Mouse (Mus musculus) embryonic facial prominence, embryonic 15.5 days (tissue): ENCODE data around the gene Pxmp4. TPM values are rescaled to one million over a fixed set of nuclear protein-coding genes. Genes with fewer than 3 reads are reported as not detected.

Experiments used
- ATAC-seq: fragments of 200-750 bp; cut with Nextera tagmentation; 2 replicates; pipeline ENCODE4 v1.8.0; 2017; ENCODE audit warnings: low read depth, moderate TSS enrichment; ENCODE audit not compliant: insufficient number of reproducible peaks, low FRiP score, low TSS enrichment
- H3K27ac ChIP-seq: fragments of 300-500 bp; sonication (generic); replicated peaks from 2 replicates; pipeline ENCODE4 v1.5.1; 2015; ENCODE audit warnings: mild to moderate bottlenecking, inconsistent platforms
- H3K27me3 ChIP-seq: fragments of 300-500 bp; sonication (generic); 2 replicates; pipeline ENCODE4 v1.6.1; 2015; ENCODE audit warnings: inconsistent platforms
- H3K36me3 ChIP-seq: fragments of 300-500 bp; sonication (generic); 2 replicates; pipeline ENCODE4 v1.6.1; 2015; ENCODE audit warnings: mild to moderate bottlenecking, inconsistent platforms
- H3K4me1 ChIP-seq: fragments of 300-500 bp; sonication (generic); 2 replicates; pipeline ENCODE4 v1.6.1; 2015; ENCODE audit warnings: inconsistent platforms
- H3K4me2 ChIP-seq: fragments of 300-500 bp; sonication (generic); replicated peaks from 2 replicates; pipeline ENCODE4 v1.6.1; 2015; ENCODE audit warnings: mild to moderate bottlenecking, inconsistent platforms
- H3K4me3 ChIP-seq: fragments of 300-500 bp; sonication (generic); replicated peaks from 2 replicates; pipeline ENCODE4 v1.5.1; 2015; ENCODE audit warnings: mild to moderate bottlenecking, inconsistent platforms
- H3K9ac ChIP-seq: fragments of 300-500 bp; sonication (generic); 2 replicates; pipeline ENCODE4 v1.6.1; 2015; ENCODE audit warnings: inconsistent platforms
- H3K9me3 ChIP-seq: fragments of 300-500 bp; sonication (generic); replicated peaks from 2 replicates; pipeline ENCODE4 v1.6.1; 2016; ENCODE audit warnings: inconsistent platforms
- WGBS: fragments of 180-500 bp; shearing (Covaris S2); methylation state at CpG from one replicate; pipeline ENCODE4 v1.1.7; 2015; 5-methylcytosine and 5-hydroxymethylcytosine counted together
- polyA plus RNA-seq: library from polyadenylated mRNA; unstranded; fragments of >200 nt; fragmentation: Nextera tagmentation; extraction: Ambion mirVana; gene quantifications from 2 replicates; pipeline ENCODE4 v1.2.1, GENCODE M21; 2015

The Pxmp4 gene
- polyA plus RNA-seq, 1 experiment from 2014 or later = 33.1 TPM

- H3K4me2 ChIP-seq = no peak overlapping the region
- peaks cover 51% of the 10 kb centered on the region for H3K4me1 ChIP-seq
- H3K4me3 ChIP-seq = no peak overlapping the region
- peaks cover 7% of the 10 kb centered on the region for H3K27me3 ChIP-seq
- no peaks in the 10 kb centered on the region for H3K36me3 ChIP-seq
- WGBS = 81% methylated on average over 6 of the region's 6 CpGs
- ATAC-seq = no peak
- H3K9ac ChIP-seq = no peak overlapping the region
- no peaks in the 10 kb centered on the region for H3K9me3 ChIP-seq
- H3K27ac ChIP-seq = no peak overlapping the region
These were observed 48.3 kb downstream of the Pxmp4 start for GRCm38 (mm10) chr2:154555235-154555634.

- 28% methylated on average over 27 of the region's 27 CpGs for WGBS
- H3K4me3 ChIP-seq = peak overlapping the region; percentile 22
- peaks cover 49% of the 10 kb centered on the region for H3K4me1 ChIP-seq
- peaks cover 7% of the 10 kb centered on the region for H3K27me3 ChIP-seq
- peak; percentile 59 for ATAC-seq
- H3K27ac ChIP-seq = peak overlapping the region; percentile 18; the same call in 1 of the 2 replicates
- no peaks in the 10 kb centered on the region for H3K36me3 ChIP-seq
- H3K9ac ChIP-seq = no peak overlapping the region
- peak overlapping the region; percentile 45 for H3K4me2 ChIP-seq
- H3K9me3 ChIP-seq = no peaks in the 10 kb centered on the region
These were observed 51.0 kb downstream of the Pxmp4 start for GRCm38 (mm10) chr2:154552424-154552907.

GRCm38 (mm10) chr2:154551927-154552326 lies 51.6 kb downstream of the Pxmp4 start:
- Histone ChIP-seq H3K4me3 (peak overlapping the region; percentile 22; the same call in 1 of the 2 replicates), H3K4me1 (peaks cover 44% of the 10 kb centered on the region), H3K27ac (no peak overlapping the region), H3K4me2 (peak overlapping the region; percentile 45), H3K9ac (no peak overlapping the region), H3K9me3 (no peaks in the 10 kb centered on the region), H3K27me3 (peaks cover 7% of the 10 kb centered on the region), H3K36me3 (no peaks in the 10 kb centered on the region)
- no peak for ATAC-seq
- WGBS = 34% methylated on average over 21 of the region's 21 CpGs

- no peak for ATAC-seq
- Histone ChIP-seq H3K36me3 (no peaks in the 10 kb centered on the region), H3K27ac (peak within 1 kb of the TSS; percentile 18; the same call in 1 of the 2 replicates), H3K9me3 (no peaks in the 10 kb centered on the region), H3K9ac (no peak within 1 kb of the TSS), H3K4me2 (peak within 1 kb of the TSS; percentile 45), H3K4me1 (peaks cover 43% of the 10 kb centered on the region), H3K27me3 (peaks cover 7% of the 10 kb centered on the region), H3K4me3 (peak within 1 kb of the TSS; percentile 22)
- 79% methylated on average over 4 of the region's 4 CpGs for WGBS
These were observed 52.0 kb downstream of the Pxmp4 start, which contains the start of gene Actl10 for GRCm38 (mm10) chr2:154551476-154551875. Gene Actl10 (plus strand): TSS chr2:154551776.

GRCm38 (mm10) chr2:154550937-154551336 lies 52.6 kb downstream of the Pxmp4 start:
- no peak for ATAC-seq
- 69% methylated on average over 2 of the region's 2 CpGs for WGBS
- H3K9ac ChIP-seq = no peak overlapping the region

GRCm38 (mm10) chr2:154549886-154550189 lies 53.7 kb downstream of the Pxmp4 start:
- Histone ChIP-seq H3K9ac (no peak overlapping the region), H3K4me2 (peak overlapping the region; percentile 87), H3K27me3 (peaks cover 7% of the 10 kb centered on the region), H3K4me1 (peaks cover 36% of the 10 kb centered on the region), H3K9me3 (no peaks in the 10 kb centered on the region), H3K36me3 (no peaks in the 10 kb centered on the region), H3K4me3 (peak overlapping the region; percentile 48), H3K27ac (no peak overlapping the region)
- 18% methylated on average over 20 of the region's 20 CpGs for whole genome bisulfite sequencing
- no peak for ATAC-seq

More at GRCm38 (mm10) chr2:154550937-154551336, 52.6 kb downstream of the Pxmp4 start:
- H3K4me2 ChIP-seq = no peak overlapping the region
- no peak overlapping the region for H3K4me3 ChIP-seq
- H3K36me3 ChIP-seq = no peaks in the 10 kb centered on the region
- peaks cover 7% of the 10 kb centered on the region for H3K27me3 ChIP-seq
- H3K4me1 ChIP-seq = peaks cover 43% of the 10 kb centered on the region
- no peaks in the 10 kb centered on the region for H3K9me3 ChIP-seq
- H3K27ac ChIP-seq = no peak overlapping the region

GRCm38 (mm10) chr2:154549127-154549885 lies 54.2 kb downstream of the Pxmp4 start:
- 4% methylated on average over 48 of the region's 48 CpGs for whole genome bisulfite sequencing
- H3K4me3 ChIP-seq = peak overlapping the region; percentile 48
- peak; percentile 58; the same call in 1 of the 2 replicates for ATAC-seq

GRCm38 (mm10) chr2:154548688-154549087 lies 54.8 kb downstream of the Pxmp4 start:
- no peak overlapping the region for H3K4me3 ChIP-seq
- no peak overlapping the region for H3K9ac ChIP-seq
- H3K27me3 ChIP-seq = peaks cover 7% of the 10 kb centered on the region
- WGBS = 58% methylated on average over 3 of the region's 3 CpGs
- peak overlapping the region; percentile 87; the same call in 1 of the 2 replicates for H3K4me2 ChIP-seq
- peaks cover 36% of the 10 kb centered on the region for H3K4me1 ChIP-seq
- no peaks in the 10 kb centered on the region for H3K36me3 ChIP-seq
- no peak for ATAC-seq
- H3K9me3 ChIP-seq = no peaks in the 10 kb centered on the region
- H3K27ac ChIP-seq = no peak overlapping the region

More at GRCm38 (mm10) chr2:154549127-154549885, 54.2 kb downstream of the Pxmp4 start:
- Histone ChIP-seq H3K9me3 (no peaks in the 10 kb centered on the region), H3K27me3 (peaks cover 7% of the 10 kb centered on the region), H3K36me3 (no peaks in the 10 kb centered on the region), H3K4me1 (peaks cover 32% of the 10 kb centered on the region), H3K27ac (no peak overlapping the region), H3K4me2 (peak overlapping the region; percentile 87), H3K9ac (no peak overlapping the region; the same call in 1 of the 2 replicates)

GRCm38 (mm10) chr2:154546711-154547110 lies 56.8 kb downstream of the Pxmp4 start, which contains the start of gene 1700003F12Rik:
Gene 1700003F12Rik (plus strand): TSS chr2:154547085.
- 93% methylated on average over 10 of the region's 10 CpGs for WGBS
- no peak for ATAC-seq

GRCm38 (mm10) chr2:154543567-154544347 lies 59.8 kb downstream of the Pxmp4 start:
- Histone ChIP-seq H3K4me1 (peaks cover 9% of the 10 kb centered on the region; the same call in 1 of the 2 replicates), H3K27ac (no peak overlapping the region), H3K27me3 (no peaks in the 10 kb centered on the region), H3K4me2 (no peak overlapping the region), H3K4me3 (no peak overlapping the region), H3K9ac (no peak overlapping the region), H3K9me3 (no peaks in the 10 kb centered on the region), H3K36me3 (no peaks in the 10 kb centered on the region)
- 82% methylated on average over 9 of the region's 9 CpGs for WGBS
- no peak for ATAC-seq

More at GRCm38 (mm10) chr2:154546711-154547110, 56.8 kb downstream of the Pxmp4 start, which contains the start of gene 1700003F12Rik:
- H3K4me2 ChIP-seq = no peak within 1 kb of the TSS
- no peak within 1 kb of the TSS for H3K27ac ChIP-seq
- no peak within 1 kb of the TSS for H3K9ac ChIP-seq
- H3K27me3 ChIP-seq = peaks cover 7% of the 10 kb centered on the region
- H3K9me3 ChIP-seq = no peaks in the 10 kb centered on the region
- peaks cover 27% of the 10 kb centered on the region for H3K4me1 ChIP-seq
- H3K4me3 ChIP-seq = no peak within 1 kb of the TSS
- no peaks in the 10 kb centered on the region for H3K36me3 ChIP-seq

GRCm38 (mm10) chr2:154541630-154542029 lies 61.9 kb downstream of the Pxmp4 start:
- no peak for ATAC-seq
- Histone ChIP-seq H3K4me3 (no peak overlapping the region), H3K27me3 (no peaks in the 10 kb centered on the region), H3K4me2 (no peak overlapping the region), H3K4me1 (peaks cover 10% of the 10 kb centered on the region; the same call in 1 of the 2 replicates), H3K27ac (no peak overlapping the region), H3K9me3 (no peaks in the 10 kb centered on the region), H3K9ac (no peak overlapping the region), H3K36me3 (0 out of 2 replicates have a peak, but pooled peaks cover under 1% of the 10 kb centered on the region)
- whole genome bisulfite sequencing = 71% methylated on average over 2 of the region's 2 CpGs
